22 mouse cellular contexts compared by ENCODE assay signal in the genomic region with DNA sequence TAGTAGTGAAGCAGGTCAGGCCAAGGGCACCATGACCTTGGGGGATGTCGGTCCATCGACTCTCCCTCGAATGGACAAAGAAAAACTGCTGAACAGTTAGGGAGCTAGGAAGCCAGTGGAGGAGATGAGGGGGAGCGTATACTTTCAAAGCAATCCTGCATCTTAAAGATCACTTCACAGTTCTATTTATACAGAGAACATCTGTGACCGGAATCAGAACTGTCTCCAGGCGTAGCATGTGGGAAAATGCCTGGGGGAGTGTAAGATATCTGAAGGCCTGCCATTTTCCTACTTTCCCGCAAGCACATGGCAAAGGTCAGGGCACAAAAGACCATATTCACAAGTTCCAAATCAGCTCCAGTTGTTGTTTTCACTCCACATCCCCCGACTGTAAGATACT. TPM values are rescaled to one million over a fixed set of nuclear protein-coding genes. Genes with fewer than 3 reads are reported as not detected.
DNase-seq lines count a peak whose midpoint lies in the region; TF ChIP-seq lines count a peak whose summit lies in the region.
"Had no signal": no experiment of that assay in that cellular context is flagged by ENCODE, and none has a peak within 500 bp of the region (broad histone marks: within the 10 kb centered on the region; RNA-seq: fewer than 3 reads in every experiment).

No protein-coding gene starts in this region.

- intact Hi-C loops in left cerebral cortex, adult 2 months (cut with DNase I) = loop anchor here (2.0 kb wide), 1 partner anchor 34 kb away; no protein-coding TSS in a partner anchor

- peak overlapping the region; percentile 63 for H3K27ac ChIP-seq in left cerebral cortex, adult 2 months
- H3K27ac ChIP-seq: embryonic facial prominence, embryonic 15.5 days; heart, embryonic 10.5 days; limb, embryonic 12.5 days; liver, embryonic 13.5 days; stomach, embryonic 15.5 days had no signal

- no peak for TF ChIP-seq CTCF in left cerebral cortex, adult 2 months (IDR thresholded peaks at IDR 0.05)

- H3K4me3 ChIP-seq in left cerebral cortex, adult 2 months = no peak overlapping the region
- H3K4me3 ChIP-seq: embryonic facial prominence, embryonic 15.5 days; heart, embryonic 10.5 days; limb, embryonic 12.5 days; liver, embryonic 13.5 days; stomach, embryonic 15.5 days had no signal

- DNase-seq in layer of hippocampus, adult 9-11 months = peak; percentile 38
- no peak for DNase-seq in layer of hippocampus, adult 8-10 months (ENCODE audit: low spot score in 2 of 2)
- peak; percentile 24 for DNase-seq in ZHBTc4 (ENCODE audit: low read depth, low spot score)
- peak; percentile 26 to 30 for DNase-seq in left cerebral cortex, adult 2 months (ENCODE audit: extremely low spot score in 1 of 2, low spot score in 2 of 2)
- DNase-seq in right cerebral cortex, postnatal 36 days (ENCODE audit: low spot score in 2 of 2) = peak; percentile 22 to 53
- no peak for DNase-seq in spleen, postnatal 14 days (ENCODE audit: low spot score in 2 of 2)
- DNase-seq in thymus, postnatal 25 days = no peak
- DNase-seq: adrenal gland, postnatal 14 days; cerebellum, adult 11-12 months; cerebellum, postnatal 14 days; gastrocnemius, postnatal 36 days; kidney, adult 8-10 months; kidney, postnatal 25 days; liver, embryonic 13.5 days; lung, embryonic 14.5 days; lung, postnatal 4 days; thymus, adult 2 months had no signal

RNA-seq across cellular contexts. Expression of a gene that starts 13.3 kb away (rescaled TPM):
- total RNA-seq in layer of hippocampus, adult 8-10 months (2022) = under 1 TPM; 0.36 to 0.91 (median 0.74) TPM
- under 1 TPM; 0.42 to 0.43 TPM for total RNA-seq in left cerebral cortex, adult 2 months (2021)
- total RNA-seq: gastrocnemius, postnatal 36 days; layer of hippocampus, postnatal 10 days had no signal

RNA-seq across cellular contexts. Expression of a gene that starts 26.8 kb away (rescaled TPM):
- 100 to 1,000 TPM in 2 of 4 experiments, 10 to 100 TPM in 2; 12.2 to 201 (median 95.9) TPM for total RNA-seq in layer of hippocampus, adult 8-10 months (2022)
- total RNA-seq in left cerebral cortex, adult 2 months (2021) = 10 to 100 TPM in 1 of 2 experiments, 1 to 10 TPM in 1; 8.3 to 11.0 TPM

RNA-seq across cellular contexts. Expression of a gene that starts 36.7 kb away (rescaled TPM):
- 10 to 100 TPM; 22.2 to 35.0 (median 27.9) TPM for total RNA-seq in layer of hippocampus, adult 8-10 months (2022)
- total RNA-seq in left cerebral cortex, adult 2 months (2021) = 10 to 100 TPM; 24.3 to 24.9 TPM

RNA-seq across cellular contexts. Expression of a gene that starts 36.8 kb away (rescaled TPM):
- total RNA-seq in layer of hippocampus, adult 8-10 months (2022) = 10 to 100 TPM; 13.2 to 18.9 (median 16.0) TPM
- 10 to 100 TPM; 10.0 to 10.4 TPM for total RNA-seq in left cerebral cortex, adult 2 months (2021)

RNA-seq across cellular contexts. Expression of a gene that starts 57.0 kb away (rescaled TPM):
- under 1 TPM in 3 of 4 experiments, not detected in 1; 0.21 to 0.64 (median 0.43) TPM for total RNA-seq in layer of hippocampus, adult 8-10 months (2022)
- under 1 TPM in 1 of 2 experiments, not detected in 1; 0.48 TPM for total RNA-seq in left cerebral cortex, adult 2 months (2021)
- total RNA-seq: layer of hippocampus, postnatal 10 days had no signal

Comparison
In these comparisons a context has a peak if more than half of its experiments do, and no peak if none do; other contexts are left out.
1. DNase-seq: peak in layer of hippocampus, adult 9-11 months (single experiment), ZHBTc4 (single experiment), left cerebral cortex, adult 2 months (2 of 2) and right cerebral cortex, postnatal 36 days (2 of 2); none in layer of hippocampus, adult 8-10 months (0 of 2), spleen, postnatal 14 days (0 of 2) and thymus, postnatal 25 days (single experiment).